Mouse (Mus musculus) myocyte (in vitro differentiated cells): ENCODE data around the gene Sumo1. TPM values are rescaled to one million over a fixed set of nuclear protein-coding genes. Genes with fewer than 3 reads are reported as not detected.

ENCODE experiments used
- H3K27me3 ChIP-seq: one replicate; pipeline ENCODE4 v1.6.1; 2011; ENCODE audit not compliant: control insufficient read depth, insufficient read depth, insufficient read length
- H3K36me3 ChIP-seq: one replicate; pipeline ENCODE4 v1.6.1; 2011; ENCODE audit not compliant: control insufficient read depth, insufficient read depth
- H3K4me2 ChIP-seq: one replicate; pipeline ENCODE4 v1.6.1; 2011; ENCODE audit warnings: low read depth, control low read depth
- H3K4me3 ChIP-seq: one replicate; pipeline ENCODE4 v1.5.1; 2011; ENCODE audit warnings: mild to moderate bottlenecking, control low read depth, moderate library complexity
- H3K79me2 ChIP-seq: one replicate; pipeline ENCODE4 v1.6.1; 2011; ENCODE audit not compliant: control insufficient read depth, insufficient read depth
- H3ac ChIP-seq: one replicate; pipeline ENCODE4 v1.6.1; 2011; ENCODE audit not compliant: control insufficient read depth, insufficient read length
- CEBPB ChIP-seq: IDR thresholded peaks from 2 replicates; pipeline ENCODE4 v1.6.1; 2011; ENCODE audit warnings: mild to moderate bottlenecking, moderate library complexity; ENCODE audit not compliant: poor library complexity, insufficient read depth, severe bottlenecking
- E2F4 ChIP-seq: IDR thresholded peaks from one replicate; pipeline ENCODE4 v1.6.1; 2011; ENCODE audit warnings: mild to moderate bottlenecking, control low read depth, moderate library complexity; ENCODE audit not compliant: insufficient read depth
- MAX ChIP-seq: IDR thresholded peaks from one replicate; pipeline ENCODE4 v1.6.1; 2011; ENCODE audit warnings: low read depth, mild to moderate bottlenecking, control low read depth
- MYOD1 ChIP-seq, 3 experiments: IDR thresholded peaks; one replicate each; pipeline ENCODE4 v1.6.1; 2011; ENCODE audit warnings: control low read depth in 2 of 3, low read depth in 2 of 3, mild to moderate bottlenecking in 2 of 3, moderate library complexity in 1 of 3; ENCODE audit not compliant: insufficient read length in 2 of 3, control insufficient read depth in 1 of 3
- MYOG ChIP-seq, 3 experiments: IDR thresholded peaks; one replicate each; pipeline ENCODE4 v1.6.1; 2011; ENCODE audit warnings: control low read depth in 2 of 3, low read depth in 2 of 3, mild to moderate bottlenecking in 2 of 3; ENCODE audit not compliant: insufficient read length in 2 of 3, control insufficient read depth in 1 of 3, insufficient read depth in 1 of 3
- POLR2A ChIP-seq: IDR thresholded peaks from one replicate; pipeline ENCODE4 v1.6.1; 2011; ENCODE audit warnings: low read depth, mild to moderate bottlenecking, control low read depth, moderate library complexity; ENCODE audit not compliant: insufficient read length
- POLR2AphosphoS2 ChIP-seq: IDR thresholded peaks from one replicate; pipeline ENCODE4 v1.6.1; 2011; ENCODE audit warnings: low read depth, control low read depth; ENCODE audit not compliant: insufficient read length
- REST ChIP-seq: IDR thresholded peaks from one replicate; pipeline ENCODE4 v1.6.1; 2011; ENCODE audit warnings: mild to moderate bottlenecking, control low read depth, moderate library complexity; ENCODE audit not compliant: insufficient read depth, insufficient read length
- SRF ChIP-seq: IDR thresholded peaks from one replicate; pipeline ENCODE4 v1.6.1; 2011; ENCODE audit warnings: low read depth; ENCODE audit not compliant: control insufficient read depth, insufficient read length
- TCF12 ChIP-seq: IDR thresholded peaks from one replicate; pipeline ENCODE4 v1.6.1; 2011; ENCODE audit warnings: mild to moderate bottlenecking, control low read depth; ENCODE audit not compliant: poor library complexity, insufficient read depth, severe bottlenecking
- TCF3 ChIP-seq: IDR thresholded peaks from one replicate; pipeline ENCODE4 v1.6.1; 2011; ENCODE audit warnings: low read depth, control low read depth; ENCODE audit not compliant: insufficient read length
- USF1 ChIP-seq: IDR thresholded peaks from one replicate; pipeline ENCODE4 v1.6.1; 2011; ENCODE audit warnings: low read depth, mild to moderate bottlenecking, control low read depth, moderate library complexity
- polyA plus RNA-seq: library from polyadenylated mRNA; unstranded; fragments of >200 nt; fragmentation: generic; extraction: Trizol; gene quantifications from one replicate; pipeline ENCODE4 v1.2.1, GENCODE M21; 2012; ENCODE audit warnings: missing spikeins

Gene Sumo1
- polyA plus RNA-seq, 1 experiment = 82.8 TPM

DNA sequence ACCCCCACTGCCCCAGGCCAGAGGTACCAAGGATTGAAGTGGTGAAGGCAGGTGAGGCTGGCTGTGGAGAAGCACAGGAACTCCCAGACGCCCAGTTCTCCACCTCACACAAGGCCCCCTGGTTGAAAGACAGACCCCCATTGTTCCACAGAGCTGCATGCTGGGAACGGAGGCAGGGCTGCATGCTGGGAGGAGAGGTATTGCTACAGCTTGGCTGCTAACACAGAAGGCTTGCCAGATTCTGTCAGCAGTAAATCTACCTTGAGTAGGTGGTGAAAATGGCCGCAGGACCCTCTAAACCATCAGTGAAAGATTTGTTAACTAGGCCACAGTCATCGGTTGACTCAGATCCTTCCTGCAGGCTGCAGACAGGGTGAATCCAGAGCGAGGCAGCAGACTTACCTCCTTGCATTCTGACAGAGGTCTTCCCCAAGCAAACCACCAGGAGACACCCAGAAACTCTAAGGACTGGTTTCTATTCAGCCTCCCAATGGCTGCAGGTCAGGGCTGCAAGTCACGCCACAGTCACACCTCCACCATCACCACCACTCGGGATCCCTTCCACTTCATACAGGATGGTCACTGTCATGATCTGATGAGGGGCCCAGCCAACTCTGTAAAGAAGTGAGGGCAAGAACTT is 121.5 kb downstream of the Sumo1 start:
- H3K36me3 ChIP-seq = no peaks in the 10 kb centered on the region
- no peak for TF ChIP-seq E2F4
- TF ChIP-seq POLR2A = no peak
- no peak for TF ChIP-seq CEBPB
- no peak for TF ChIP-seq REST
- no peak for TF ChIP-seq MYOG (IDR thresholded peaks at IDR 0.05; ENCODE audit: control insufficient read depth in 1 of 3, insufficient read depth in 1 of 3, insufficient read length in 2 of 3, low read depth in 2 of 3)
- TF ChIP-seq MAX = no peak
- no peak for TF ChIP-seq MYOD1 (IDR thresholded peaks at IDR 0.05; ENCODE audit: control insufficient read depth in 1 of 3, insufficient read length in 2 of 3, low read depth in 2 of 3)
- H3K4me2 ChIP-seq = no peak overlapping the region
- no peak overlapping the region for H3ac ChIP-seq
- H3K4me3 ChIP-seq = no peak overlapping the region
- H3K79me2 ChIP-seq = no peaks in the 10 kb centered on the region
- H3K27me3 ChIP-seq = no peaks in the 10 kb centered on the region

- Histone ChIP-seq H3K4me2 (no peak overlapping the region), H3K36me3 (no peaks in the 10 kb centered on the region), H3ac (no peak overlapping the region), H3K27me3 (no peaks in the 10 kb centered on the region), H3K79me2 (no peaks in the 10 kb centered on the region), H3K4me3 (no peak overlapping the region)
- TF ChIP-seq TCF12 (no peak), E2F4 (no peak), POLR2A (no peak), MYOG (IDR thresholded peaks at IDR 0.05; ENCODE audit: control insufficient read depth in 1 of 3, insufficient read depth in 1 of 3, insufficient read length in 2 of 3, low read depth in 2 of 3) (no peak), REST (no peak), USF1 (no peak), SRF (no peak), MAX (no peak), POLR2AphosphoS2 (no peak), TCF3 (no peak), MYOD1 (IDR thresholded peaks at IDR 0.05; ENCODE audit: control insufficient read depth in 1 of 3, insufficient read length in 2 of 3, low read depth in 2 of 3) (no peak), CEBPB (no peak)
These were observed 122.1 kb downstream of the Sumo1 start for GRCm38 (mm10) chr1:59548486-59548885.

DNA sequence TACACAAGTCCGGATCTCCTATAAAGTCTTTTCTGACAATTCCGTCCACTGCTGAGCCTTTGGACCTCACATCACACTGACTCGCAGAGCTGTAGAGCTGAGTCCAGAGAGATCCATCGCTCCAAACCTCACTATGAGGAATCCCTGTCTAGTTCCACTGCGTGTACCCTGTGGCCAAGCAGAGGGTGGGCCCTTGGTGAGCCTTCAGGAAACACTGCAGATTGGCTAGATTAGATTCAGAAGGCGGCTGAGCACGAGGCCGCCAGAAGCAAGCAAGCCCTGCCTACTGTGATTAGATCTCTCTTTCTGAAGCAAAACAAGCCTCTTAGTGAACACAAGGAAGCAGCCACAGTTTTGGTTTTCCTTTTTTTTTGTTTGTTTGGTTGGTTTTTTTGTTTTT is 126.7 kb downstream of the Sumo1 start:
- Histone ChIP-seq H3K4me2 (no peak overlapping the region), H3K79me2 (no peaks in the 10 kb centered on the region), H3K36me3 (no peaks in the 10 kb centered on the region), H3K27me3 (no peaks in the 10 kb centered on the region), H3ac (no peak overlapping the region), H3K4me3 (no peak overlapping the region)
- no peak for TF ChIP-seq POLR2AphosphoS2
- no peak for TF ChIP-seq REST
- TF ChIP-seq E2F4 = no peak
- TF ChIP-seq POLR2A = no peak
- no peak for TF ChIP-seq MAX
- no peak for TF ChIP-seq SRF
- no peak for TF ChIP-seq USF1
- TF ChIP-seq MYOD1 (IDR thresholded peaks at IDR 0.05; ENCODE audit: control insufficient read depth in 1 of 3, insufficient read length in 2 of 3, low read depth in 2 of 3) = no peak

GRCm38 (mm10) chr1:59542231-59542630 is 128.4 kb downstream of the Sumo1 start:
- no peak for TF ChIP-seq MYOG (IDR thresholded peaks at IDR 0.05; ENCODE audit: control insufficient read depth in 1 of 3, insufficient read depth in 1 of 3, insufficient read length in 2 of 3, low read depth in 2 of 3)
- no peak for TF ChIP-seq TCF3
- TF ChIP-seq MAX = no peak
- no peak for TF ChIP-seq USF1
- no peak for TF ChIP-seq MYOD1 (IDR thresholded peaks at IDR 0.05; ENCODE audit: control insufficient read depth in 1 of 3, insufficient read length in 2 of 3, low read depth in 2 of 3)
- no peak for TF ChIP-seq CEBPB
- TF ChIP-seq POLR2A = no peak
- TF ChIP-seq E2F4 = no peak
- no peak for TF ChIP-seq SRF
- H3K36me3 ChIP-seq = no peaks in the 10 kb centered on the region
- no peak overlapping the region for H3ac ChIP-seq
- no peaks in the 10 kb centered on the region for H3K27me3 ChIP-seq
- no peak overlapping the region for H3K4me3 ChIP-seq
- no peaks in the 10 kb centered on the region for H3K79me2 ChIP-seq
- no peak overlapping the region for H3K4me2 ChIP-seq

- no peaks in the 10 kb centered on the region for H3K27me3 ChIP-seq
- H3K79me2 ChIP-seq = no peaks in the 10 kb centered on the region
- no peaks in the 10 kb centered on the region for H3K36me3 ChIP-seq
- H3K4me3 ChIP-seq = no peak overlapping the region
- no peak overlapping the region for H3K4me2 ChIP-seq
- no peak overlapping the region for H3ac ChIP-seq
- TF ChIP-seq MYOD1 (IDR thresholded peaks at IDR 0.05; ENCODE audit: control insufficient read depth in 1 of 3, insufficient read length in 2 of 3, low read depth in 2 of 3) (no peak), TCF12 (no peak), E2F4 (no peak), POLR2A (no peak)
These were observed 129.2 kb downstream of the Sumo1 start for GRCm38 (mm10) chr1:59541271-59542020.
